Mouse (Mus musculus) limb, embryonic 11.5 days (tissue): ENCODE results near the gene Dkk3. TPM values are rescaled to one million over a fixed set of nuclear protein-coding genes. Genes with fewer than 3 reads are reported as not detected.

ENCODE experiments used
- ATAC-seq: fragments of 200-750 bp; cut with Nextera tagmentation; 2 replicates; pipeline ENCODE4 v1.8.0; 2017; ENCODE audit warnings: low read depth; ENCODE audit not compliant: insufficient number of reproducible peaks, low FRiP score, low TSS enrichment
- DNase-seq: peaks from one replicate; pipeline ENCODE4 v3.0.0-alpha.2; 2015; ENCODE audit warnings: low spot score
- H3K27ac ChIP-seq: fragments of 300-500 bp; sonication (generic); replicated peaks from 2 replicates; pipeline ENCODE4 v1.5.1; 2014; ENCODE audit warnings: low read depth, mild to moderate bottlenecking, low read length
- H3K27me3 ChIP-seq: fragments of 300-500 bp; sonication (generic); 2 replicates; pipeline ENCODE4 v1.6.1; 2014; ENCODE audit warnings: mild to moderate bottlenecking, low read length, mixed read lengths; ENCODE audit not compliant: control insufficient read depth, insufficient read depth
- H3K36me3 ChIP-seq: fragments of 300-500 bp; sonication (generic); 2 replicates; pipeline ENCODE4 v1.6.1; 2014; ENCODE audit warnings: mild to moderate bottlenecking, low read length, moderate library complexity, mixed read lengths; ENCODE audit not compliant: control insufficient read depth, insufficient read depth
- H3K4me1 ChIP-seq: fragments of 300-500 bp; sonication (generic); 2 replicates; pipeline ENCODE4 v1.6.1; 2014; ENCODE audit warnings: low read length, mixed read lengths; ENCODE audit not compliant: control insufficient read depth, insufficient read depth
- H3K4me2 ChIP-seq: fragments of 300-500 bp; sonication (generic); 2 replicates; pipeline ENCODE4 v1.6.1; 2014; ENCODE audit warnings: low read depth, mild to moderate bottlenecking, moderate library complexity; ENCODE audit not compliant: severe bottlenecking
- H3K4me3 ChIP-seq: fragments of 300-500 bp; sonication (generic); 2 replicates; pipeline ENCODE4 v1.5.1; 2014; ENCODE audit warnings: low read depth, low read length
- H3K9ac ChIP-seq: fragments of 300-500 bp; sonication (generic); 2 replicates; pipeline ENCODE4 v1.6.1; 2014; ENCODE audit warnings: mild to moderate bottlenecking, low read length
- H3K9me3 ChIP-seq: fragments of 300-500 bp; sonication (generic); 2 replicates; pipeline ENCODE4 v1.6.1; 2016; ENCODE audit warnings: low read length; ENCODE audit not compliant: control insufficient read depth
- WGBS: fragments of 180-500 bp; shearing (Covaris S2); extraction: QIAGEN DNeasy Blood & Tissue Kit; methylation state at CpG from one replicate; pipeline ENCODE4 v1.1.7; 2014; 5-methylcytosine and 5-hydroxymethylcytosine counted together
- polyA plus RNA-seq: library from polyadenylated mRNA; unstranded; fragments of >200 nt; fragmentation: Nextera tagmentation; extraction: Ambion mirVana; gene quantifications from 2 replicates; pipeline ENCODE4 v1.2.1, GENCODE M21; 2014

Gene Dkk3
- polyA plus RNA-seq, 1 experiment from 2014 or later, result 8.3 TPM

DNA sequence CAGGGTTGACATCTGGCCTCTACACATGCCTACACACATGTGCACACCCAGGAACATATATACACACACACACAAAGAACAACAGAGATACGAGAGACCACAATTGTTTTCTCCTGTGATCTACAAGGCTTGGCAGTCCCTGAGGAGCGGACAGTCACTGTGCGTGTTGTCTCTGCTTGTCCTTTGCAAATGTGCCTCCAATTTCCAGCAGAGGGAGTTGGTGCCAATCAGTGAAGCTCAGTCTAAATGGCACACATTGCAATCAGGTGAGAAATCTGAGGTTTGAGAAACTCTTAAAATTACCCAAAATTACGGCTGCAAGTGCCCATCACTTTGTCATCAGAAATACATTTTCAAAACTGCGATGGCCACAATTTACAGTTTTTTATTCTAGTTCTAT lies 25.6 kb downstream of the Dkk3 start:
- Histone ChIP-seq H3K9ac (no peak overlapping the region), H3K36me3 (no peaks in the 10 kb centered on the region), H3K27me3 (no peaks in the 10 kb centered on the region), H3K4me3 (no peak overlapping the region), H3K4me1 (peaks cover 6% of the 10 kb centered on the region), H3K4me2 (no peak overlapping the region), H3K27ac (no peak overlapping the region), H3K9me3 (no peaks in the 10 kb centered on the region)
- WGBS, result 88% methylated on average over 5 of the region's 5 CpGs
- no peak for ATAC-seq
- no peak for DNase-seq

DNA sequence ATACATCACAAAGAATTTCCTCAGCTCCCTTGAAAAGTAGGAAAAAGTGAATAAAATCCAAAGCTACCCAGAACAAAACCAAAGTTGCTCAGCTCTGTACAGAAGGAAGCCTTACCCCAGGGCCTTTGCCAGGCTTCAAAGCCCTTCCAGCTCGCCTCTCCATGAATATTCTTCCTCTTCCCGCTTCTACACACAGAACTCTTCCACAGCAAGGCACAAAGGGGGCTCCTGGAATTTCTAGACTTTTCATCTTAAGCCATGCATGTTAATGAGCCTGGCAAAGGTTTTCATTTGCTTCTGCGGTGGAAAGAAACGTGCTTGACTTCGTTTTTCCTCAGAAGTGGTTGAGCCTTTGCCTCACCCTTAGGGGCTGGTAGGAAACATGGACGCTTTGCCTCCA lies 26.9 kb downstream of the Dkk3 start:
- H3K9ac ChIP-seq, result no peak overlapping the region
- no peak overlapping the region for H3K4me2 ChIP-seq
- peaks cover 6% of the 10 kb centered on the region for H3K4me1 ChIP-seq
- 78% methylated on average over 6 of the region's 6 CpGs for WGBS
- DNase-seq, result no peak
- H3K9me3 ChIP-seq, result no peaks in the 10 kb centered on the region
- no peaks in the 10 kb centered on the region for H3K27me3 ChIP-seq
- no peak overlapping the region for H3K4me3 ChIP-seq
- H3K27ac ChIP-seq, result no peak overlapping the region
- no peak for ATAC-seq
- no peaks in the 10 kb centered on the region for H3K36me3 ChIP-seq

DNA sequence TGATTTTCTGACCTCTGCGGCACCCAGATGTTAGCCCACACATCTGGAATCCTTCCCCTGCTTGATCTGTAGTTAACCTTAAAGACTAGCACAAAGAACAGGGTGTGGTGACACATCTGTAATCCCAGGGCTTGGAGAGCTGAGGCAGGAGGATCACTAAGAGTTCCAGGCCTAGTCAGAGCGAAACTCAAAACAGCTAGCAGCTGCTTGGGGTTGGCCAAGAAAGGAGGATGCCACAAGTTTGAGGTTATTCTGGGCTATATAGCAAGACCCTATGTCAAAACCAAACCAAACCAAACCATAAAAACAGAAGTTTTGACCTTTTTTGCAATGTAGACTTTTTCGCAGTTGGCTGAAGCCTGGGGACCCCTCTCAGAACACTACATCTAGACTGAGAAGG lies 28.2 kb downstream of the Dkk3 start:
- 94% methylated on average over 3 of the region's 3 CpGs for WGBS
- H3K9ac ChIP-seq, result no peak overlapping the region
- no peak for DNase-seq
- no peak overlapping the region for H3K4me3 ChIP-seq
- H3K27me3 ChIP-seq, result no peaks in the 10 kb centered on the region
- no peak overlapping the region for H3K4me2 ChIP-seq
- H3K4me1 ChIP-seq, result peaks cover 8% of the 10 kb centered on the region
- no peaks in the 10 kb centered on the region for H3K36me3 ChIP-seq
- H3K27ac ChIP-seq, result no peak overlapping the region
- no peak for ATAC-seq
- no peaks in the 10 kb centered on the region for H3K9me3 ChIP-seq

DNA sequence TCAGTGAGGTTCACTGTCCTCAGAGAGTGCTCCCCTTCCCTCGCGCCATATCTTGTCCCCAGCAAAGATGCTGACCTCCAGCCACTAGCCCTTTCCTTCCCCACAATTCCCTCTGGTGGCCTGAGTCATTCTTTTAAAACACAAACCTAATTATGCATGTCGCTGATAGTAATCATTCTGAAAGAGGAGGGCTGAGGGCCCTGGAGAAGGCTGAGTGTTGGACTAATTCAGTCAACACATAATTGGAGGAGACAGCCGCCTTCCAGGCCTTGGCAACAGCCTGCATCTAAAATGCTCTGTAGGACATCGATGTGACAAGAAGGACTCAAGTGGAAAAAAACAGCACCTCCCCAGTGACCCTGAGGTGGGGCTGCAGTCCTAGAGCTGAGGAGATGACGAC lies 29.0 kb downstream of the Dkk3 start:
- no peaks in the 10 kb centered on the region for H3K9me3 ChIP-seq
- no peak overlapping the region for H3K9ac ChIP-seq
- H3K27ac ChIP-seq, result no peak overlapping the region
- no peaks in the 10 kb centered on the region for H3K27me3 ChIP-seq
- ATAC-seq (no peak), DNase-seq (no peak)
- 92% methylated on average over 6 of the region's 6 CpGs for WGBS
- H3K36me3 ChIP-seq, result no peaks in the 10 kb centered on the region
- peaks cover 8% of the 10 kb centered on the region for H3K4me1 ChIP-seq
- no peak overlapping the region for H3K4me3 ChIP-seq
- no peak overlapping the region for H3K4me2 ChIP-seq

DNA sequence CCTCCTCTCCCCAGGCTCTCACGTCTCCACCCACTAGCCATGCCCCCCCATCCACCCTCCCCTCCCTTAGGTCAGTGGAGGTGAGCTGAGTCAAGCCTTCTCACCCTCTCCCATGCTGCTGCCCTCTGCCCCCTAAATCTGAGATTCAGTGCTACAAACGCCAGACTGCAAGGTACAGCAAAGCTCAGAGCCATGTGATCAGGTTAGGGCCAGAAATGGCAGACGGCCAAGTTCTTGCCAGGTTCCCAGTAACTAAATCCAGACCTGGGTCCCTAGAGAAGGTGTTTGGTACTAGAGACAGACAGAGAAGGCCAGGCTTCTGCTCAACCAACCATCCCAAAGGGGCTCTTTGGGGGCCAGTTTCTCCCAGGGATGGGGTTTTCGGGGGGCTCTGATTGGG lies 30.0 kb downstream of the Dkk3 start:
- Histone ChIP-seq H3K27me3 (no peaks in the 10 kb centered on the region), H3K9me3 (no peaks in the 10 kb centered on the region), H3K4me2 (no peak overlapping the region), H3K9ac (no peak overlapping the region), H3K4me3 (no peak overlapping the region), H3K36me3 (no peaks in the 10 kb centered on the region), H3K4me1 (peaks cover 8% of the 10 kb centered on the region), H3K27ac (no peak overlapping the region; the same call in 1 of the 2 replicates)
- DNase-seq (peak; percentile 48), ATAC-seq (peak; percentile 47; the same call in 1 of the 2 replicates)
- WGBS, result 47% methylated on average over 4 of the region's 4 CpGs

DNA sequence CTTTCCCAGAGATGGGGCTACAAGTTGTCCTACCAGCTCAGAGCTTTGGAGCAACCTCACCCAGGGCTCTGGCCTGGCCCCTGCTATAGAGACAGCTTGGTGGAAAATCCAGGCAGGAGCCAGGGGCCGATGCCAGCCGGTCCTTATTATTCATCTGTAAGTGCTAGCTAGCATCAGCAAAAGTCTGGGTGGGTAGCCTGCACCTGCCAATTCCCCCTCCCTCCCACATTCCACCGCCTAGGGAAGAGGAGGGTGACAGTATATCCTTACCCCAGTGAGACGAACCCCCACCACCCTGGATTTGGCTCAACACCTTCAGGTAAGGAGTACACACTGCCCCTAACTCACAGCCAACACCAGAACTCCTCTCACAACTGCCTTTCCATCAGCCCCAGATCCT lies 30.9 kb downstream of the Dkk3 start:
- H3K27me3 ChIP-seq, result no peaks in the 10 kb centered on the region
- H3K9me3 ChIP-seq, result no peaks in the 10 kb centered on the region
- no peak for DNase-seq
- no peak overlapping the region for H3K4me2 ChIP-seq
- no peak overlapping the region for H3K9ac ChIP-seq
- 84% methylated on average over 4 of the region's 4 CpGs for WGBS
- no peak for ATAC-seq
- H3K36me3 ChIP-seq, result no peaks in the 10 kb centered on the region
- no peak overlapping the region for H3K4me3 ChIP-seq
- no peak overlapping the region for H3K27ac ChIP-seq
- H3K4me1 ChIP-seq, result peaks cover 8% of the 10 kb centered on the region

DNA sequence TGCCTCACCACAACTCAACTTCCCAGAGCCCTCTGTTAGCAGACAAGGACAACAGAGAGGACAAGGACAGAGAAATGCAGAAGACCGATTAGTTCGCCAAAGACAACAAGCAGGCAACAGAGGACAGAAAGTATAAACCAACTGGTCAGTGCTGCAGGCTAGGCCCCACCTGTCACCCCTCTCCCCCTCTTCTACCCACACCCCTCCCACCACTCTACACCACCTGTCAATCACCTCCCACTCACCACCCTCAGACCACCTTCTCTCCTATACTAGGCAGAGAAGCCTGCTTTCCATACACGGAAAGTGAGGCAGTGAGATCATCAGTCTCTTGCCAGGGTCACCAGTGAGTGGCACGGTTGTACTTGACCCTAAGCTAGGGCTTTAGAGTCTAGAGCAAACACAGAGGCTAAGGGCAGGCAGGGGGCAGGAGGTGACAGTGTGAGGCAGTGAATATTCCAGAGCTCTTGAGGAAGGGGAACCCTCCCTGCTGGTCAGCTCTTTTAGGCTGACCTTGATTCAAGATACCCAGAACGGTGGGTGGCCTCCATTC lies 31.7 kb downstream of the Dkk3 start:
- peaks cover 11% of the 10 kb centered on the region for H3K4me1 ChIP-seq
- H3K36me3 ChIP-seq, result no peaks in the 10 kb centered on the region
- H3K27me3 ChIP-seq, result no peaks in the 10 kb centered on the region
- ATAC-seq, result no peak
- no peak for DNase-seq
- H3K4me3 ChIP-seq, result no peak overlapping the region
- H3K9ac ChIP-seq, result no peak overlapping the region
- WGBS, result 79% methylated on average over 5 of the region's 5 CpGs
- H3K27ac ChIP-seq, result no peak overlapping the region
- no peak overlapping the region for H3K4me2 ChIP-seq
- H3K9me3 ChIP-seq, result no peaks in the 10 kb centered on the region

DNA sequence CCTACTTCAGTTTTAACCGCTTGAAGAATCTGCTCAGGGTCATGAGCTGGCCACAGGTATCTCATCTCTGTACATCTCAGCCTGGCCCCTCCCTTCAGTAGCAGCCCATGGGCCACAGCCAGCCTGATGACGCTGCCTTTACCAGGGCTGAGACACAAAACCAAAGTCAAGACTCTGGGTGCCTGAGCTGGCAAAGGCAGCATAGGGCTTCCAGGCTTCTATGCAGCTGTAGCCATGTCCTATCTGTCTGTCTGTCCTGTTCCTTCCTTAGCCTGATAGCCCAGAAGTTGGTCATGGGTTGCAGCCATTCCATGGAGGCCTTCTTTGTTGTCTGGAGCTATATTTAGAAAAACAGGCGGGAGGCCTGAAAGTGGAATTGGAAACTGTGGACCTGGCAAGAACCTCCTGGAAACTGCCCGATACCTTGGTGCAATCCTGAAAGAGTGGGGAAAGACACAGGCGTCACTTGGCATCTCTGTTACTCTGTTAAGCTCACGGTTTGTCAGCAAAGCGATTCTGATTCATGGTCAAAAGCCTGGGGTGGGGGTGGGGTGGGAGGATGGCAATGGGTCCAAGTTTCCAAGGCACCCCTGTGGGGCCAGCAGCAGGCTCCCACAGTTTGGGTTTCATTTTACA lies 33.1 kb downstream of the Dkk3 start:
- H3K4me1 ChIP-seq, result peaks cover 25% of the 10 kb centered on the region

DNA sequence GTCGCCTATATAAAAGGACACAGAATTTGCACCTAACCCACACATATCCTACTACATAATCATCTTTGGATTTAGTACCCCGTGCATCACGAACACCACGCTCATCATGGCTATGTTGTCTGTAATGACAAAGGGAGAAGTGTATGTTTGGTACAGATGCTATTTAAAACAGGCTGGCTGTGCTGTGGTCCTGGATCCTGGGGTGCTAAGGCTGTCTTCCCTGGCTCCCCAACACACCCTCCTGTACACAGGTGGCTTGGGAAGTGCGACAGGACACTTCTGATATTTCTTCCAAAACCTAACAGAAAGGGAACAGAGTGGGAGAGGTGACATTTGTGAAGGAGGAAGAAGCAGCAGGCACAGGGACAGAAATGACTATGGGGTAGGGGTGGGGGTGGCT lies 35.2 kb downstream of the Dkk3 start:
- ATAC-seq (no peak), DNase-seq (no peak)
- no peaks in the 10 kb centered on the region for H3K9me3 ChIP-seq
- no peaks in the 10 kb centered on the region for H3K36me3 ChIP-seq
- H3K27me3 ChIP-seq, result no peaks in the 10 kb centered on the region
- no peak overlapping the region for H3K4me2 ChIP-seq
- no peak overlapping the region for H3K4me3 ChIP-seq
- no peak overlapping the region for H3K27ac ChIP-seq
- peaks cover 24% of the 10 kb centered on the region for H3K4me1 ChIP-seq
- WGBS, result 91% methylated on average over 5 of the region's 5 CpGs
- H3K9ac ChIP-seq, result no peak overlapping the region

More for the DNA sequence above, 33.1 kb downstream of the Dkk3 start:
- DNase-seq (no peak), ATAC-seq (no peak)
- Histone ChIP-seq H3K4me2 (no peak overlapping the region), H3K9ac (no peak overlapping the region), H3K27ac (no peak overlapping the region), H3K9me3 (no peaks in the 10 kb centered on the region), H3K27me3 (no peaks in the 10 kb centered on the region), H3K4me3 (no peak overlapping the region), H3K36me3 (no peaks in the 10 kb centered on the region)
- WGBS, result 89% methylated on average over 7 of the region's 7 CpGs
